Mouse (Mus musculus): ENCODE results near the gene Gm20388.
A peak's percentile ranks its signal among the peaks of the same experiment; 100 is the strongest.

Gm20388 gene

GRCm38 (mm10) chr8:120486477-120487376 lies 576.1 kb downstream of the Gm20388 start:
- DNase-seq, result peak; percentile 85

GRCm38 (mm10) chr8:120487377-120487728 lies 576.7 kb downstream of the Gm20388 start:
- no peak for DNase-seq

GRCm38 (mm10) chr8:120487729-120488510 lies 577.3 kb downstream of the Gm20388 start:
- peak; percentile 90 for DNase-seq

- peak; percentile 61 for DNase-seq
Measured at GRCm38 (mm10) chr8:120488636-120489131, 578.0 kb downstream of the Gm20388 start.

- peak; percentile 76 for DNase-seq
Measured at GRCm38 (mm10) chr8:120489142-120489754, 578.6 kb downstream of the Gm20388 start.

GRCm38 (mm10) chr8:120489771-120490281 lies 579.2 kb downstream of the Gm20388 start:
- DNase-seq, result no peak

- DNase-seq, result no peak
Measured at GRCm38 (mm10) chr8:120490354-120491141, 579.9 kb downstream of the Gm20388 start.

GRCm38 (mm10) chr8:120491166-120491793 lies 580.6 kb downstream of the Gm20388 start:
- DNase-seq, result no peak

- DNase-seq, result peak; percentile 46
Measured at GRCm38 (mm10) chr8:120492193-120492880, 581.7 kb downstream of the Gm20388 start.

- DNase-seq, result no peak
Measured at GRCm38 (mm10) chr8:120492881-120493220, 582.2 kb downstream of the Gm20388 start.

- no peak for DNase-seq
Measured at GRCm38 (mm10) chr8:120493508-120494464, 583.1 kb downstream of the Gm20388 start.

GRCm38 (mm10) chr8:120494903-120495302 lies 584.3 kb downstream of the Gm20388 start:
- DNase-seq, result peak; percentile 37

- no peak for DNase-seq
Measured at GRCm38 (mm10) chr8:120495461-120495860, 584.8 kb downstream of the Gm20388 start.

GRCm38 (mm10) chr8:120496478-120496877 lies 585.8 kb downstream of the Gm20388 start:
- DNase-seq, result no peak

- DNase-seq, result peak; percentile 76
Measured at GRCm38 (mm10) chr8:120497503-120497946, 586.9 kb downstream of the Gm20388 start.

GRCm38 (mm10) chr8:120498349-120498831 lies 587.7 kb downstream of the Gm20388 start:
- DNase-seq, result peak; percentile 49

GRCm38 (mm10) chr8:120498926-120499605 lies 588.4 kb downstream of the Gm20388 start:
- peak; percentile 70 for DNase-seq

- DNase-seq, result no peak
Measured at GRCm38 (mm10) chr8:120500701-120501261, 590.1 kb downstream of the Gm20388 start.

GRCm38 (mm10) chr8:120501426-120501825 lies 590.8 kb downstream of the Gm20388 start:
- DNase-seq, result no peak
